Mouse (Mus musculus) c-Kit-positive CD71-positive TER-119-negative erythroid progenitor cells, embryonic 14.5 days (primary cell): ENCODE data around the gene Map3k19.

ENCODE experiments used
- DNase-seq: peaks from one replicate; pipeline ENCODE4 v3.0.0-alpha.2; 2013; ENCODE audit warnings: low read depth

Map3k19 gene

GRCm38 (mm10) chr1:127854486-127855222 lies at the start of gene Map3k19:
TSS of gene Map3k19 (minus strand) at chr1:127855031.
- no peak for DNase-seq

- DNase-seq = no peak
These were observed 44.6 kb upstream of the Map3k19 start for GRCm38 (mm10) chr1:127899401-127899800.

GRCm38 (mm10) chr1:127869276-127869675 lies 14.4 kb upstream of the Map3k19 start:
- peak; percentile 10 for DNase-seq

- peak; percentile 85 for DNase-seq
These were observed 13.8 kb upstream of the Map3k19 start, which contains the start of gene Rab3gap1 for GRCm38 (mm10) chr1:127868300-127869261. TSS of gene Rab3gap1 (plus strand) at chr1:127868773.

GRCm38 (mm10) chr1:127863806-127864205 lies 9.0 kb upstream of the Map3k19 start:
- no peak for DNase-seq

GRCm38 (mm10) chr1:127861900-127862299 lies 7.1 kb upstream of the Map3k19 start:
- no peak for DNase-seq

- no peak for DNase-seq
These were observed 5.7 kb upstream of the Map3k19 start for GRCm38 (mm10) chr1:127860492-127860891.

- no peak for DNase-seq
These were observed 5.1 kb upstream of the Map3k19 start for GRCm38 (mm10) chr1:127859799-127860400.

GRCm38 (mm10) chr1:127858945-127859648 lies 4.3 kb upstream of the Map3k19 start:
- no peak for DNase-seq

- DNase-seq = no peak
These were observed 4.7 kb downstream of the Map3k19 start for GRCm38 (mm10) chr1:127850075-127850610.

GRCm38 (mm10) chr1:127845472-127845871 lies 9.4 kb downstream of the Map3k19 start:
- DNase-seq = no peak

- no peak for DNase-seq
These were observed 16.2 kb downstream of the Map3k19 start for GRCm38 (mm10) chr1:127838602-127839001.

GRCm38 (mm10) chr1:127836619-127837018 lies 18.2 kb downstream of the Map3k19 start:
- no peak for DNase-seq

- DNase-seq = no peak
These were observed 20.6 kb downstream of the Map3k19 start for GRCm38 (mm10) chr1:127834202-127834601.

- no peak for DNase-seq
These were observed 21.1 kb downstream of the Map3k19 start for GRCm38 (mm10) chr1:127833714-127834113.

GRCm38 (mm10) chr1:127830215-127830921 lies 24.5 kb downstream of the Map3k19 start:
- no peak for DNase-seq

- peak; percentile 66 for DNase-seq
These were observed 27.5 kb downstream of the Map3k19 start for GRCm38 (mm10) chr1:127827325-127827724.

GRCm38 (mm10) chr1:127816381-127816780 lies 38.5 kb downstream of the Map3k19 start:
- no peak for DNase-seq

- DNase-seq = no peak
These were observed 41.9 kb downstream of the Map3k19 start for GRCm38 (mm10) chr1:127812929-127813328.

GRCm38 (mm10) chr1:127808671-127809070 lies 46.2 kb downstream of the Map3k19 start:
- DNase-seq = no peak

- DNase-seq = no peak
These were observed 51.9 kb downstream of the Map3k19 start for GRCm38 (mm10) chr1:127802916-127803315.
